Mouse (Mus musculus): ENCODE measurements at regions not wholly inside any gene's neighbourhood (a gene's known extent, or its start where the extent isn't known, plus 50 kb on each side); places are given as distances from the start of the nearest gene placed in this dataset.

DNA sequence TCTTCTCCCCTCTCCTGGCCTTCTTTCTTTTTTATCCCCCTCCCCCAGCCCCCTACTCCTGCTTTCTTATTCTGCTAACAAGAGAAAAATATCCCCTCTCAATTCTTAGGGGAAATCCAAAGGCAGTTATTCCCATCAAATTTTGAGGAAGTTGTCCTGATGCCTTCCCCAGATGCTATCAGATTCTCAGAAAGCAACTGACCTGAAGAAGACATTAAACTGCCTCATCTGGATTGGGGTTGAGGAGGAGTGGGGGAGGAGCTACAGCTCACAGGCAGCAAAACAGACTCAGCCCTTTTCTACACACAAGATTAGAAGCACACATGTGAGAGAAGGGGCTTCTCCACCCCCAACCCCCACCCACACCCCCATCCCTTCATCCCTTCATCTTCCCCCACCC, 78.7 kb upstream of the S1pr3 start:
- no peak for TF ChIP-seq CTCF (IDR thresholded peaks at IDR 0.05; ENCODE audit: insufficient read depth, low read depth, low read length)
- TF ChIP-seq POLR2A (IDR thresholded peaks at IDR 0.05; ENCODE audit: insufficient read depth, low read depth, low read length) = no peak

All from olfactory bulb, adult 2 months (tissue).